Mouse (Mus musculus): ENCODE measurements around the gene Creb3l1. TPM values are rescaled to one million over a fixed set of nuclear protein-coding genes. Genes with fewer than 3 reads are reported as not detected.

Gene Creb3l1
- polyA plus RNA-seq, 1 experiment from 2014 or later, result 0.63 TPM

DNA sequence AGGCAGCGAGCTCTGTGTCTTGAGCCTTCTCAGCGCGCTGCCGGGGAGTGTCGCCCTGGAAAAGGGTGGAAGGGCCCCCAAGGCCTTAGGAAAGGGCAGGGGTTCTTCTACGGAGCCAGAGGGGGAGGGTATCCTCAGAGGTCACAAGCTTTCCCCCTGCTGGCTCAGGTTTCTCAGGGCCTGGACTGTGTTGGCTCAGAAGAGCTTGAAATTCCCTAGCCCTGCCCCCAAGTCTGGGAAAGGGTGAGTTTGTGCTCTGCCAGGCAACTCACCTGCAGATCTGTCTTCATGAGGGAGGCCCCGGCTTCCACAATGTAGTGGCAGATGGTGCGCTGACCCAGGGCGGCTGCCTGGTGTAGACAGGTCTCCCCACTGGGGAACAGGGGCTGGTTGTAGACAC is 90.8 kb downstream of the Creb3l1 start:
- no peak overlapping the region for H3K4me2 ChIP-seq (ENCODE audit: low read depth, low read length)
- no peak overlapping the region for H3K4me3 ChIP-seq (ENCODE audit: low read depth, low read length)
- peaks cover 50% of the 10 kb centered on the region for H3K36me3 ChIP-seq (replicated peaks; ENCODE audit: insufficient read depth, low read length)
- ATAC-seq (no peak), DNase-seq (no peak)
- no peak overlapping the region for H3K27ac ChIP-seq (ENCODE audit: low read depth)
- 75% methylated on average over 9 of the region's 9 CpGs for WGBS (ENCODE audit: insufficient replicate concordance)
- no peaks in the 10 kb centered on the region for H3K9me3 ChIP-seq (ENCODE audit: low read length)
- TF ChIP-seq EP300 (IDR thresholded peaks at IDR 0.05; ENCODE audit: low read depth) (no peak), CTCF (IDR thresholded peaks at IDR 0.05; ENCODE audit: low read depth) (no peak)
- peaks cover 19% of the 10 kb centered on the region for H3K27me3 ChIP-seq (ENCODE audit: insufficient read depth, low read length)
- peaks cover 22% of the 10 kb centered on the region for H3K4me1 ChIP-seq (ENCODE audit: insufficient read depth)
- H3K9ac ChIP-seq (replicated peaks), result no peak overlapping the region

DNA sequence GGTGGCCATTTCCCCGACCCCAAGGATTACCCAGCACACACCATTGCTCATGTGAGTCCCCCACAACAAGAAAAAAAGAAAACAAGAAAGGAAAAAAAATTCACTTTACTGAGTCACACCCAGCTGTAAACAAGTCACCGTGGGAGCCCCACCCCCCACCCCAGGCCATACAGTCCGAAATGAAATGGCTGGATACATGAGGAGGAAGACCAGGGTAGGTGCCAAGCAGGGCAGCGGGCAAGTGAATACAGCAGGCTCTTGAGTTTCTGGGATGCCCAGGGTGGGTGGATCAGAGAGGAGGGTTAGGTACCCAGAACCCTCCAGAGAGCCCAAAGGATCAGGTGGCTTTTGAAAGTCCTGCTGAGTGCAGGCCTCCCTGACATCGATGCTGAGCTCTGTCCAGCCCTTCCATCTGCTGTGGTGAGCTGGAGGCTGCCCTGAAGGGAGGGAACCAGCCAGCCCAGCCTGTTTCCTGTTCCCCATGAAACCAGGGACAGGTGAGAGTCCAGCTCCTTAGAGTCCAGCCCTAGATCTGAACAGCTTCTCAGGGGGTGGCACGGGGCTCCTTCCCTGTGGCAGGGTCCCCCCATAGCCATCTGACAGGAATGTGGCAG is 91.5 kb downstream of the Creb3l1 start:
- peak overlapping the region; percentile 65 for H3K4me2 ChIP-seq (ENCODE audit: low read depth, low read length)
- peaks cover 44% of the 10 kb centered on the region for H3K36me3 ChIP-seq (replicated peaks; ENCODE audit: insufficient read depth, low read length)
- ATAC-seq, result no peak
- TF ChIP-seq EP300 (IDR thresholded peaks at IDR 0.05; ENCODE audit: low read depth) (no peak), CTCF (IDR thresholded peaks at IDR 0.05; ENCODE audit: low read depth) (no peak)
- no peak for DNase-seq
- H3K27ac ChIP-seq (ENCODE audit: low read depth), result no peak overlapping the region
- H3K9me3 ChIP-seq (ENCODE audit: low read length), result no peaks in the 10 kb centered on the region
- peaks cover 22% of the 10 kb centered on the region for H3K4me1 ChIP-seq (ENCODE audit: insufficient read depth)
- WGBS (ENCODE audit: insufficient replicate concordance), result 26% methylated on average over 6 of the region's 6 CpGs
- H3K4me3 ChIP-seq (ENCODE audit: low read depth, low read length), result peak overlapping the region; percentile 13; the same call in 1 of the 2 replicates
- 0 out of 2 replicates have a peak overlapping the region, but pooled peaks have one; percentile 11 for H3K9ac ChIP-seq (replicated peaks)
- peaks cover 23% of the 10 kb centered on the region for H3K27me3 ChIP-seq (ENCODE audit: insufficient read depth, low read length)

Small RNA genes within 50 kb of the gene (microRNA-seq; reads per million reads assigned to microRNA genes)
- gene Mir6999, result not detected

Other genes starting within 250 kb of the Creb3l1 start
- not detected in 2 replicates for gene Chrm4, start 97.3 kb downstream of the Creb3l1 start, polyA plus RNA-seq (2015; fragmentation: Nextera tagmentation; extraction: Ambion mirVana)
- gene Mdk, start 92.2 kb downstream of the Creb3l1 start, polyA plus RNA-seq (2015; fragmentation: Nextera tagmentation; extraction: Ambion mirVana), result 5.0 and 6.8 TPM in 2 replicates
- 0.13 and 0.20 TPM in 2 replicates for gene Gm9821, start 78.8 kb downstream of the Creb3l1 start, polyA plus RNA-seq (2015; fragmentation: Nextera tagmentation; extraction: Ambion mirVana)
- gene Dgkz, start 48.6 kb downstream of the Creb3l1 start, polyA plus RNA-seq (2015; fragmentation: Nextera tagmentation; extraction: Ambion mirVana), result 13.9 and 15.9 TPM in 2 replicates
- 2.7 TPM in 2 replicates for gene Phf21a, start 68.6 kb upstream of the Creb3l1 start, polyA plus RNA-seq (2015; fragmentation: Nextera tagmentation; extraction: Ambion mirVana)

All from liver, postnatal 0 days (tissue).